Mouse (Mus musculus) embryonic facial prominence, embryonic 12.5 days (tissue): ENCODE measurements around the gene Arl5b. TPM values are rescaled to one million over a fixed set of nuclear protein-coding genes. Genes with fewer than 3 reads are reported as not detected.

Source experiments
- ATAC-seq: fragments of 200-750 bp; cut with Nextera tagmentation; 2 replicates; pipeline ENCODE4 v1.8.0; 2017; ENCODE audit not compliant: insufficient number of reproducible peaks, insufficient read depth, low FRiP score, low TSS enrichment
- H3K27ac ChIP-seq: fragments of 300-500 bp; sonication (generic); 2 replicates; pipeline ENCODE4 v1.5.1; 2016; ENCODE audit warnings: mild to moderate bottlenecking
- H3K27me3 ChIP-seq: fragments of 300-500 bp; sonication (generic); 2 replicates; pipeline ENCODE4 v1.6.1; 2016; ENCODE audit warnings: mild to moderate bottlenecking, moderate library complexity
- H3K36me3 ChIP-seq: fragments of 300-500 bp; sonication (generic); 2 replicates; pipeline ENCODE4 v1.6.1; 2016; ENCODE audit warnings: mild to moderate bottlenecking
- H3K4me1 ChIP-seq: fragments of 300-500 bp; sonication (generic); 2 replicates; pipeline ENCODE4 v1.6.1; 2016
- H3K4me2 ChIP-seq: fragments of 300-500 bp; sonication (generic); replicated peaks from 2 replicates; pipeline ENCODE4 v1.6.1; 2016; ENCODE audit warnings: mild to moderate bottlenecking, moderate library complexity
- H3K4me3 ChIP-seq: fragments of 300-500 bp; sonication (generic); 2 replicates; pipeline ENCODE4 v1.5.1; 2016; ENCODE audit warnings: mild to moderate bottlenecking
- H3K9ac ChIP-seq: fragments of 300-500 bp; sonication (generic); 2 replicates; pipeline ENCODE4 v1.6.1; 2016; ENCODE audit warnings: mild to moderate bottlenecking, moderate library complexity
- H3K9me3 ChIP-seq: fragments of 300-500 bp; sonication (generic); 2 replicates; pipeline ENCODE4 v1.6.1; 2016; ENCODE audit warnings: mild to moderate bottlenecking, moderate library complexity
- WGBS: fragments of 180-500 bp; shearing (Covaris S2); methylation state at CpG from one replicate; pipeline ENCODE4 v1.1.7; 2016; 5-methylcytosine and 5-hydroxymethylcytosine counted together
- polyA plus RNA-seq: library from polyadenylated mRNA; unstranded; fragments of >200 nt; fragmentation: Nextera tagmentation; extraction: Ambion mirVana; gene quantifications from 2 replicates; pipeline ENCODE4 v1.2.1, GENCODE M21; 2016

Gene Arl5b
- polyA plus RNA-seq, 1 experiment from 2014 or later: 53.0 TPM

DNA sequence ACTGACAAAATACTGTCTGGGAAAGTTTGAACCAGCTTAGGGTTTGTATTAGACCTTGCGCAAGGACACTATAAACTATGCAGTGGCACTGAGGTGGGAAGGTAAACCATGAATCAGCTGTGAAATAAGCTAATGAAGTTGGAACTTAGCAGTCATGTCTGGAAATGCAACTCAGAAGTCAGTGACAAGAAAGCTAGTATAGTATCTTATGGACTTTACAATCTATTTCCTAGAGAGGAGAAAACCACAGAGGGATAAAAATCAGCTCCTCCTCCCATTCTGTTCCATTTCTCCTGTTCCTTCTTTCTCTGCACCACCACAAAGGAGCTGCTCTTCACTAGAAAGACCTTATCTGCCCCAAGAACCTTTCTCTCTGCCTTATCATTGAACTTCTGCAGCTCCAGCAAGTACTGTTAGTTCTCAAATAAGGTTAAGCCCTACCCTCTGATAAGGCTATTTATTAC, 72.1 kb downstream of the Arl5b start:
- Histone ChIP-seq H3K4me2 (no peak overlapping the region), H3K36me3 (no peaks in the 10 kb centered on the region), H3K4me3 (no peak overlapping the region), H3K9ac (no peak overlapping the region), H3K9me3 (no peaks in the 10 kb centered on the region), H3K4me1 (no peaks in the 10 kb centered on the region), H3K27ac (no peak overlapping the region), H3K27me3 (no peaks in the 10 kb centered on the region)
- WGBS: 96% methylated on average over 1 of the region's 1 CpGs
- ATAC-seq: no peak

Other genes with a start within 250 kb of the Arl5b start
- gene Nsun6, start 5.7 kb downstream of the Arl5b start, polyA plus RNA-seq: 11.9 and 15.9 TPM in 2 replicates